Mouse (Mus musculus) heart, embryonic 12.5 days (tissue): ENCODE data around the gene Mrln. TPM values are rescaled to one million over a fixed set of nuclear protein-coding genes. Genes with fewer than 3 reads are reported as not detected.

Experiments used
- ATAC-seq: fragments of 200-750 bp; cut with Nextera tagmentation; 2 replicates; pipeline ENCODE4 v1.8.0; 2017; ENCODE audit warnings: moderate TSS enrichment, moderate library complexity; ENCODE audit not compliant: insufficient number of reproducible peaks, low FRiP score
- H3K27ac ChIP-seq: fragments of 300-500 bp; sonication (generic); 2 replicates; pipeline ENCODE4 v1.5.1; 2016; ENCODE audit warnings: mild to moderate bottlenecking, moderate library complexity; ENCODE audit not compliant: poor library complexity, severe bottlenecking
- H3K27me3 ChIP-seq: fragments of 300-500 bp; sonication (generic); replicated peaks from 2 replicates; pipeline ENCODE4 v1.6.1; 2016; ENCODE audit warnings: mild to moderate bottlenecking, moderate library complexity
- H3K36me3 ChIP-seq: fragments of 300-500 bp; sonication (generic); 2 replicates; pipeline ENCODE4 v1.6.1; 2016; ENCODE audit warnings: mild to moderate bottlenecking, moderate library complexity
- H3K4me1 ChIP-seq: fragments of 300-500 bp; sonication (generic); replicated peaks from 2 replicates; pipeline ENCODE4 v1.6.1; 2016; ENCODE audit warnings: mild to moderate bottlenecking
- H3K4me2 ChIP-seq: fragments of 300-500 bp; sonication (generic); 2 replicates; pipeline ENCODE4 v1.6.1; 2016; ENCODE audit warnings: mild to moderate bottlenecking, moderate library complexity
- H3K4me3 ChIP-seq: fragments of 300-500 bp; sonication (generic); 2 replicates; pipeline ENCODE4 v1.5.1; 2016; ENCODE audit warnings: mild to moderate bottlenecking
- H3K9ac ChIP-seq: fragments of 300-500 bp; sonication (generic); 2 replicates; pipeline ENCODE4 v1.6.1; 2016; ENCODE audit warnings: mild to moderate bottlenecking, moderate library complexity
- H3K9me3 ChIP-seq: fragments of 300-500 bp; sonication (generic); replicated peaks from 2 replicates; pipeline ENCODE4 v1.6.1; 2016; ENCODE audit warnings: mild to moderate bottlenecking, moderate library complexity
- WGBS: fragments of 180-500 bp; shearing (Covaris S2); methylation state at CpG from one replicate; pipeline ENCODE4 v1.1.7; 2016; 5-methylcytosine and 5-hydroxymethylcytosine counted together
- polyA plus RNA-seq: library from polyadenylated mRNA; unstranded; fragments of >200 nt; fragmentation: Nextera tagmentation; extraction: Ambion mirVana; gene quantifications from 2 replicates; pipeline ENCODE4 v1.2.1, GENCODE M21; 2016

Gene Mrln
- polyA plus RNA-seq, 1 experiment from 2014 or later: 0.45 TPM

- no peaks in the 10 kb centered on the region for H3K36me3 ChIP-seq
- H3K4me3 ChIP-seq: no peak overlapping the region
- H3K4me2 ChIP-seq: no peak overlapping the region
- no peaks in the 10 kb centered on the region for H3K27me3 ChIP-seq
- H3K27ac ChIP-seq: no peak overlapping the region
- H3K4me1 ChIP-seq: no peaks in the 10 kb centered on the region
- no peak for ATAC-seq
- no peaks in the 10 kb centered on the region for H3K9me3 ChIP-seq
- WGBS: 73% methylated on average over 6 of the region's 6 CpGs
- no peak overlapping the region for H3K9ac ChIP-seq
These were observed 21.3 kb downstream of the Mrln start for GRCm38 (mm10) chr10:70225760-70226159.

- no peak for ATAC-seq
- no peak overlapping the region for H3K27ac ChIP-seq
These were observed 22.1 kb downstream of the Mrln start for GRCm38 (mm10) chr10:70226608-70227007.

GRCm38 (mm10) chr10:70230352-70230751 is 25.9 kb downstream of the Mrln start:
- Histone ChIP-seq H3K36me3 (no peaks in the 10 kb centered on the region), H3K9me3 (0 out of 2 replicates have a peak, but pooled peaks cover 3% of the 10 kb centered on the region), H3K27me3 (no peaks in the 10 kb centered on the region), H3K4me2 (no peak overlapping the region), H3K27ac (no peak overlapping the region), H3K4me3 (no peak overlapping the region), H3K4me1 (no peaks in the 10 kb centered on the region), H3K9ac (no peak overlapping the region)
- 76% methylated on average over 6 of the region's 6 CpGs for WGBS
- ATAC-seq: no peak

More at GRCm38 (mm10) chr10:70226608-70227007, 22.1 kb downstream of the Mrln start:
- Histone ChIP-seq H3K4me3 (no peak overlapping the region), H3K9ac (no peak overlapping the region), H3K27me3 (no peaks in the 10 kb centered on the region), H3K4me1 (no peaks in the 10 kb centered on the region), H3K4me2 (no peak overlapping the region), H3K36me3 (no peaks in the 10 kb centered on the region), H3K9me3 (no peaks in the 10 kb centered on the region)

- no peak for ATAC-seq
- H3K4me3 ChIP-seq: no peak overlapping the region
These were observed 33.5 kb downstream of the Mrln start for GRCm38 (mm10) chr10:70237936-70238335.

GRCm38 (mm10) chr10:70242751-70243444 is 38.4 kb downstream of the Mrln start:
- Histone ChIP-seq H3K27me3 (peaks cover 18% of the 10 kb centered on the region; the same call in 1 of the 2 replicates), H3K4me3 (no peak overlapping the region), H3K9ac (no peak overlapping the region), H3K4me1 (peaks cover 13% of the 10 kb centered on the region; the same call in 1 of the 2 replicates), H3K4me2 (no peak overlapping the region), H3K27ac (no peak overlapping the region), H3K36me3 (no peaks in the 10 kb centered on the region), H3K9me3 (no peaks in the 10 kb centered on the region)
- 38% methylated on average over 8 of the region's 8 CpGs for WGBS
- ATAC-seq: no peak

More at GRCm38 (mm10) chr10:70237936-70238335, 33.5 kb downstream of the Mrln start:
- no peak overlapping the region for H3K4me2 ChIP-seq
- no peaks in the 10 kb centered on the region for H3K27me3 ChIP-seq
- H3K9me3 ChIP-seq: no peaks in the 10 kb centered on the region
- H3K36me3 ChIP-seq: no peaks in the 10 kb centered on the region
- H3K9ac ChIP-seq: no peak overlapping the region
- H3K4me1 ChIP-seq: no peaks in the 10 kb centered on the region
- WGBS: 56% methylated on average over 2 of the region's 2 CpGs
- no peak overlapping the region for H3K27ac ChIP-seq

GRCm38 (mm10) chr10:70244921-70245558 is 40.6 kb downstream of the Mrln start, which contains the start of gene Slc16a9:
Gene Slc16a9, plus strand, starts transcription at chr10:70245100.
- Histone ChIP-seq H3K4me3 (peak within 1 kb of the TSS; percentile 71), H3K27me3 (peaks cover 21% of the 10 kb centered on the region; the same call in 1 of the 2 replicates), H3K4me2 (peak within 1 kb of the TSS; percentile 96), H3K36me3 (no peaks in the 10 kb centered on the region), H3K4me1 (peaks cover 13% of the 10 kb centered on the region; the same call in 1 of the 2 replicates), H3K9ac (peak within 1 kb of the TSS; percentile 74), H3K27ac (no peak within 1 kb of the TSS), H3K9me3 (no peaks in the 10 kb centered on the region)
- peak; percentile 86 for ATAC-seq
- 2% methylated on average over 54 of the region's 54 CpGs for WGBS

- Histone ChIP-seq H3K9ac (peak overlapping the region; percentile 74), H3K36me3 (no peaks in the 10 kb centered on the region), H3K4me3 (peak overlapping the region; percentile 71), H3K9me3 (no peaks in the 10 kb centered on the region), H3K27ac (no peak overlapping the region), H3K4me2 (peak overlapping the region; percentile 96), H3K27me3 (peaks cover 21% of the 10 kb centered on the region; the same call in 1 of the 2 replicates), H3K4me1 (peaks cover 13% of the 10 kb centered on the region; the same call in 1 of the 2 replicates)
- WGBS: 0% methylated on average over 16 of the region's 16 CpGs
- no peak for ATAC-seq
These were observed 41.1 kb downstream of the Mrln start for GRCm38 (mm10) chr10:70245559-70245945.

- no peak overlapping the region for H3K9ac ChIP-seq
- WGBS: 31% methylated on average over 9 of the region's 9 CpGs
These were observed 41.6 kb downstream of the Mrln start for GRCm38 (mm10) chr10:70246076-70246475.

GRCm38 (mm10) chr10:70250354-70250753 is 45.9 kb downstream of the Mrln start:
- no peak for ATAC-seq
- Histone ChIP-seq H3K36me3 (no peaks in the 10 kb centered on the region), H3K4me3 (no peak overlapping the region), H3K4me2 (no peak overlapping the region), H3K9ac (no peak overlapping the region), H3K9me3 (no peaks in the 10 kb centered on the region), H3K27me3 (peaks cover 14% of the 10 kb centered on the region; the same call in 1 of the 2 replicates), H3K4me1 (peaks cover 7% of the 10 kb centered on the region; the same call in 1 of the 2 replicates), H3K27ac (no peak overlapping the region)
- 81% methylated on average over 4 of the region's 4 CpGs for WGBS

More at GRCm38 (mm10) chr10:70246076-70246475, 41.6 kb downstream of the Mrln start:
- peak overlapping the region; percentile 96 for H3K4me2 ChIP-seq
- no peak for ATAC-seq
- H3K4me1 ChIP-seq: peaks cover 13% of the 10 kb centered on the region; the same call in 1 of the 2 replicates
- no peaks in the 10 kb centered on the region for H3K36me3 ChIP-seq
- H3K4me3 ChIP-seq: peak overlapping the region; percentile 71
- H3K27me3 ChIP-seq: peaks cover 21% of the 10 kb centered on the region; the same call in 1 of the 2 replicates
- H3K9me3 ChIP-seq: no peaks in the 10 kb centered on the region
- no peak overlapping the region for H3K27ac ChIP-seq

- H3K4me3 ChIP-seq: no peak overlapping the region
- no peaks in the 10 kb centered on the region for H3K36me3 ChIP-seq
- no peak overlapping the region for H3K27ac ChIP-seq
- no peak for ATAC-seq
- H3K4me2 ChIP-seq: no peak overlapping the region
- H3K27me3 ChIP-seq: peaks cover 14% of the 10 kb centered on the region; the same call in 1 of the 2 replicates
- no peaks in the 10 kb centered on the region for H3K9me3 ChIP-seq
- peaks cover 5% of the 10 kb centered on the region; the same call in 1 of the 2 replicates for H3K4me1 ChIP-seq
- H3K9ac ChIP-seq: no peak overlapping the region
- 80% methylated on average over 6 of the region's 6 CpGs for WGBS
These were observed 46.3 kb downstream of the Mrln start for GRCm38 (mm10) chr10:70250766-70251165.

GRCm38 (mm10) chr10:70254666-70255065 is 50.2 kb downstream of the Mrln start:
- 68% methylated on average over 4 of the region's 4 CpGs for WGBS
- no peaks in the 10 kb centered on the region for H3K36me3 ChIP-seq
- no peak overlapping the region for H3K4me2 ChIP-seq
- no peaks in the 10 kb centered on the region for H3K27me3 ChIP-seq
- no peak overlapping the region for H3K27ac ChIP-seq
- no peak overlapping the region for H3K9ac ChIP-seq
- no peak overlapping the region for H3K4me3 ChIP-seq
- no peaks in the 10 kb centered on the region for H3K4me1 ChIP-seq
- no peak for ATAC-seq
- no peaks in the 10 kb centered on the region for H3K9me3 ChIP-seq
